9 mouse cellular contexts compared by ENCODE assay signal in the genomic region with DNA sequence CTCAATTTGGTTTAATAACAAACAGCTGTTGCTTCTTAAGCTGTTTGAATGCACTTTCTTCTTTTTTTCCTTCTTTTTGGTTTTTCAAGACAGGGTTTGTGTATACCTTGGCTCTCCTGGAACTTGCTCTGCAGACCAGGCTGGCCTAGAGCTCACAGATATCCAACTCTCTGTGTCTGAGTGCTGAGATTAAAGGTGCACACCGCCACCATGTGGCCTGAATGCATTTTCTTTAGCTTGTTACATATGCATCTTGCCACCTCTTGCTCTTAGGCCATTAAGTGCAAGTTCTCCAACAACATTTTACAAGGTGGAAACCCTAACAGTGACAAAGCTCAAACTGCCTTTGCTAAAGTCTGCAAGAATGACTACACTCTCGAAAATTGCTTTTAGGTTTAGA. TPM values are rescaled to one million over a fixed set of nuclear protein-coding genes. Genes with fewer than 3 reads are reported as not detected.
A peak's percentile ranks its signal among the peaks of the same experiment; 100 is the strongest.
DNase-seq lines count a peak whose midpoint lies in the region; ATAC-seq lines count a peak whose summit lies in the region.
"Had no signal": no experiment of that assay in that cellular context is flagged by ENCODE, and none has a peak within 500 bp of the region (broad histone marks: within the 10 kb centered on the region; RNA-seq: fewer than 3 reads in every experiment).

No protein-coding gene starts in this region.

- no peak overlapping the region for H3K27ac ChIP-seq in heart, embryonic 12.5 days (ENCODE audit: poor library complexity, severe bottlenecking)
- H3K27ac ChIP-seq: stomach, embryonic 15.5 days had no signal

- no peak overlapping the region for H3K4me2 ChIP-seq in heart, embryonic 12.5 days
- H3K4me2 ChIP-seq: stomach, embryonic 15.5 days had no signal

- peak; percentile 16 for DNase-seq in heart, adult 8-10 months (ENCODE audit: low spot score)
- peak; percentile 24 to 28 for DNase-seq in urinary bladder, postnatal 36 days (ENCODE audit: low spot score in 2 of 2)
- DNase-seq in urinary bladder, postnatal 4 days (ENCODE audit: low spot score in 2 of 2) = no peak
- DNase-seq in embryo, embryonic 10 days (ENCODE audit: low spot score) = peak; percentile 81
- peak; percentile 72 for DNase-seq in kidney, postnatal 14 days
- peak; percentile 34 to 53 for DNase-seq in natural killer cell, adult 2 months (ENCODE audit: low spot score in 2 of 2)
- peak; percentile 40 for DNase-seq in yolk sac, embryonic 10.5 days (ENCODE audit: low spot score)

- no peak overlapping the region for H3K9ac ChIP-seq in heart, embryonic 12.5 days
- H3K9ac ChIP-seq: stomach, embryonic 15.5 days had no signal

- no peak overlapping the region for H3K4me3 ChIP-seq in heart, embryonic 12.5 days
- H3K4me3 ChIP-seq: stomach, embryonic 15.5 days had no signal

- H3K4me1 ChIP-seq in heart, embryonic 12.5 days (replicated peaks) = no peaks in the 10 kb centered on the region
- H3K4me1 ChIP-seq: stomach, embryonic 15.5 days had no signal

- no peaks in the 10 kb centered on the region for H3K27me3 ChIP-seq in heart, embryonic 12.5 days (replicated peaks)
- H3K27me3 ChIP-seq: stomach, embryonic 15.5 days had no signal

- H3K9me3 ChIP-seq in heart, embryonic 12.5 days (replicated peaks) = no peaks in the 10 kb centered on the region
- H3K9me3 ChIP-seq: stomach, embryonic 15.5 days had no signal

- ATAC-seq in heart, embryonic 12.5 days (ENCODE audit: insufficient number of reproducible peaks, low FRiP score) = no peak

- H3K36me3 ChIP-seq in heart, embryonic 12.5 days = peaks cover 53% of the 10 kb centered on the region

- WGBS in heart, embryonic 12.5 days = 40% methylated on average over 2 of the region's 2 CpGs

RNA-seq across cellular contexts. Expression of gene Pspc1, which starts 15.1 kb away (rescaled TPM):
- total RNA-seq in heart, adult 8-10 months (2022) = 10 to 100 TPM; 12.1 to 22.6 (median 17.0) TPM
- polyA plus RNA-seq in heart, embryonic 12.5 days (2016; fragmentation: Nextera tagmentation; extraction: Ambion mirVana) = 29.5 and 37.9 TPM in 2 replicates

RNA-seq across cellular contexts. Expression of gene Zmym5, which starts 18.3 kb away (rescaled TPM):
- 10 to 100 TPM; 17.9 to 21.2 (median 20.6) TPM for total RNA-seq in heart, adult 8-10 months (2022)
- polyA plus RNA-seq in heart, embryonic 12.5 days (2016; fragmentation: Nextera tagmentation; extraction: Ambion mirVana) = 19.1 and 21.7 TPM in 2 replicates

Comparison
In these comparisons a context has a peak if more than half of its experiments do, and no peak if none do; other contexts are left out.
1. DNase-seq: peak in heart, adult 8-10 months (single experiment), urinary bladder, postnatal 36 days (2 of 2), embryo, embryonic 10 days (single experiment), kidney, postnatal 14 days (single experiment), natural killer cell, adult 2 months (2 of 2) and yolk sac, embryonic 10.5 days (single experiment); none in urinary bladder, postnatal 4 days (0 of 2).